Mouse (Mus musculus): Measurements from ENCODE around the gene Tnip1.

Tnip1 gene

DNA sequence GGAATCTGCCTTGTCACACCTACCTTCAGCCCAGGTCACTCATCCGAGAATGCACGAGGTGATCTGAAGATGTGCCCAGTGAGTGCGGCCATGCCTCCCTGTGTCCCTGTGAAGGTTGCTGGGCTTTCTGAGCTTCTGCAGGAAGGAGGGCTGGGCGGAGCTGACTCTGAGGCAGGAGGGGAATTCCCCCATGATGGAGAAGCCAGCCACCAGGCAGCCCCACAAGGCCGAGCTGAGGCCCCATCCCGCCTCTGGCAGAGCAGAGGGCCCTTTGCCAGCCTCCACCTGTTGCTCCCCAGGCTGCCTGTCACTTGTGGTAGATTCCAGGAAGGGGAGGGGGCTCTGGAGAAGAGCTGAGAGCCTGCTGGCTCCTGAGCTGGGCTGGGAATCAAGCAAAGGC is at the start of gene Tnip1:
Gene Tnip1 (minus strand): TSS at position 108 of the 400 bp plus-strand sequence.
- DNase-seq (ENCODE audit: low spot score): no peak

DNA sequence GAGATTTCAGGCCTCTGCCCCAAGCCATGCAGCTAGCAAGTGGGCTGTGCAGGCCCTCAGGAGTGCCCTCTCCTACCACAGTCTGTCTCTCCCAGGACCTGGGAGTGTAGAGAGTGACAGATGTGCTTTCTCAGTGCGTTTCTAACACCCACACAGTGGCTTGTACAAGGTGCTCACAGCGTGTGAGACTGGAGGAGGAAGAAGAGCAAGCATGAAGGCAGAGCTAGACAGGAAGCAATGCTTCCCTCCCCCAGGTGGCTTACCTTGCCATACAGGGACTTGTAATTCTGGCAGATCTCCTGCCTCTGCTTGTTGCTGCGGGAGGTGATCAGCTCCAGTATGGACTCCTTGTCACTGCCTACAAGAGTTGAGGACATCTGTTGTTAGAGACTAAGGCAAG is 48.7 kb upstream of the Tnip1 start:
- DNase-seq (ENCODE audit: low spot score): no peak

DNA sequence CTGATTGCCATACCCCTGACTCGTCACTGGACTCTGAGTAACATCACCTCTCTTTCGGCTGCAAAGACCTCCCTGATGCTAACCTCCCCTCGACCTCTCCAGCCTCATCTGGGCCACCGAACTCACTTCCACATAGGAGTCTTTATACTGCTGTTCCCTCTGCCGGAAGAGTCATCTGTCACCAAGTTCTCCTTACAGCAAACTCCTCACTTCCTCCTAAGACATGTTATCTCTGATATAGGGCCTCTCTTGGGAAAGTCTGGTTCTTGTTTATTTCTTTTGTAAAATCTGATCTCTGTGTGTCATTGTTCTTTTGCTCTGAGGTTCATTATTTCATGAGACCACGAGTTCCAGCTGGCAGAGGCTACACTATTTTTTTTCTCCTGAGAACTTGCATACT is 45.5 kb upstream of the Tnip1 start:
- no peak for DNase-seq (ENCODE audit: low spot score)

DNA sequence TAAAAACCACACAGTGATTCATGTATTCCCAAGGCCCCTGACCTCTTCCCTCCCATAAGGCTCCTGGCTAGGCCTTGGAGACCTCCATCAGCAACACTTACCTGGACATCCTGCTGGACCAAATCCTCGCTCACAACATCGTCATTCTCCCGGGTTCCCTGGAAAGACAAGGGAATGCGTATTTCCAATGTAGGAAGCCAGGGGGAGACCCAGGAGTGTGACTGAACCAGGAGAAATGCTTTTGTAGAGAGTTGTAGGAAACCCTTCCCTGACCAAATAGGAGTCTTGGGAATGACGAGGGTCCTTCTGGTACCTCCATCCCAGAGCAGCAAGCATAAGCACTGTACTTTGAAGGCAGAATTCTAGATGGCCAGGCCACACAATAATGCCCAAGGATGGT is 43.0 kb upstream of the Tnip1 start:
- DNase-seq (ENCODE audit: low spot score): no peak

DNA sequence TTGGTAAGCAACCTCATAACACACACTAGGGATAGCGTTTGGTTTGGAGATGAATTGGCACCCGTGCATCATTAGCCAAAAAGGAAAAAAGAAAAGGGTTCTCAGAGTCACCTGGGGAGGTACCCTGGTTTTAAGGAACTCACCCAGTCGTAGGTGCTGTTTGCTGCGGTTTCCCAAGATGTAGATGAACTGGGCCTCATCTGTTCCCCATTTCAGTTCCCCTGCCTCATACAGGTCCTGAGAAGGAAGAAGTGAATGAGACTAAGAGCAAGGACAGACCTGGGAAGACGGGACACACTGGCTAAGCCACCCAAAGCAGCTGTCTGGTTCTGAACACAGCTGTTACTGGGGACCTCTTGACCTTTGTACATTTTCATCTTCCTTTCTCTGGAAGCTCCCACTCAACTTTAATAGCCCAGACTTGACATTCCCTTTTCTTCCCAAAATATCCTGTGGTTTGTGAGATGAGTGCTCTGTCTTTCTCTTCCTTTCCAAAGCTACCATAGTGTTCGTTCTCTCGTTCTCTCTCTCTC is 42.3 kb upstream of the Tnip1 start:
- DNase-seq (ENCODE audit: low spot score): no peak

DNA sequence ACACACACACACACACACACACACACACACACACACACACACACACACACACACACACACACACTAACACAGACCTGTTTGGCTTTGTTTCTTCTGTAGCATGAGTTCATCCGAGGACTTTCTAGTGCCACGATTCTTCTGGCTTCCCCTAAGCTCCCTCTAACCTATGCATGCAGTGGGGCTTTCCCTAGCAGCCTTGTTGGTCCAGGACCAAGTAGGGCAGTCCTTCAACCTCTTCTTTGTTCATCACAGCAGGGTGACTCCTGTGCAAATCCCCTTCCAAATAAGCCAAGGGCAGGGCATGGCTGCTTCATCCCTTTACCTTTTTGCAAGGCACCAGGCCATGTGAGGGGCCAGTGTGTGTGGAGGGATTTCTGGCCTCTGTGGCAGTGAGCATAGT is 36.0 kb upstream of the Tnip1 start:
- no peak for DNase-seq (ENCODE audit: low spot score)

DNA sequence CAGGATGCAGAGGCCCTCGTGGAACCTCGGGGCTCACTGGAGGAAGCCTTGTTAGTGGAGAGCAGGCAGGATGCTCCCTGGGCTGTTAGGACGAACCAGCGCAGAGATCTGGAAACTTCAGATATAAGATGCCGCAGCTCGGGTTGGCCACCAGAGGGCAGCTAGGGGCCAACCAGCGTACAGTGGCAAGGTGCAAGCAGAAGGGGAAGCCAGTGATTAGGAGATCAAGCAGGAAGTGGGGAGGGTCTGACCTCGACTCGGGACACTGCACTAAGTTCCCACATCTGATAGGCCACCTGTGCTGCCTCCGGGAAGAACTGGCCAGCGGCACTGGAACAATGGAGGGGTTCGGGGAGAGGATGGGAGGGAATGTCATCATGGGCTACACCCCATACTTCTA is 35.6 kb upstream of the Tnip1 start:
- peak; percentile 51 for DNase-seq (ENCODE audit: low spot score)

DNA sequence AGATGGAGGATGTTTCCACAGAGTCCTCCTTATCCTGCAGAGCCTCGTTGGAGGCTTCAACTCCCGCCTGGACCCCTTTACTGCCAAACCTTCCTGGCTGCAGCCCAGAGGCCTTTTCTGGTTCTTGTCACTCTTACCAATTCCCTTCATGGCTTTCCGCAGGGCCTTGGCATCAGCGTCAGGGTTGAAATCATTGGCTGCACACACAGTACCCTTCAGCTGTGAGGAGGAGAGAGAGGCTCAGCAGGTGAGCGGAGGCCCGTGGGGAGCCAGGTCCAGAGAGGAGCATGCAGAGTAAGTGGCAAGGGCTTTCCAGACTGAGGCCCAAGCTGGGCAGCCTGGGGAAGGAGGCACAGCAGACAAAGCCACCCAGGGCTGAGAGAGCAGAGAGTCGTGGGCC is 33.5 kb upstream of the Tnip1 start:
- no peak for DNase-seq (ENCODE audit: low spot score)

DNA sequence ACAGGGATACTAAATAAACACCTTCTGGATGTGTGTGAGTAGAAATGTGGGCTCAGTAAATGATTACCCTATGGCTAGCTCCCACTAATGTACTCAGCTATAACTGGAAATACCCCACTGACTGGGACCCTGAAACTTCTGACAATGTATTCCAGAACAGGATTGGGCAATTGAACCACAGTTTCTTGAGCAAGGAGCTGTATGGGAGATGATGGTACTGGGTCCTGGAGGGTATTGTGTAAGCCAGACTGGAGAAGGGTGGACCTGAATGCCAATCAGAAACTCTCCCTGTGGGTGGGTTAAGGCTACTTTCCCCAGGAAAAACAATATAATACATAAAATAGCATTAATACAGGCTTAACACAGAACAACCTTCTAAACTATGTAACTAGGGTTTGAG is 27.2 kb upstream of the Tnip1 start:
- DNase-seq (ENCODE audit: low spot score): no peak

DNA sequence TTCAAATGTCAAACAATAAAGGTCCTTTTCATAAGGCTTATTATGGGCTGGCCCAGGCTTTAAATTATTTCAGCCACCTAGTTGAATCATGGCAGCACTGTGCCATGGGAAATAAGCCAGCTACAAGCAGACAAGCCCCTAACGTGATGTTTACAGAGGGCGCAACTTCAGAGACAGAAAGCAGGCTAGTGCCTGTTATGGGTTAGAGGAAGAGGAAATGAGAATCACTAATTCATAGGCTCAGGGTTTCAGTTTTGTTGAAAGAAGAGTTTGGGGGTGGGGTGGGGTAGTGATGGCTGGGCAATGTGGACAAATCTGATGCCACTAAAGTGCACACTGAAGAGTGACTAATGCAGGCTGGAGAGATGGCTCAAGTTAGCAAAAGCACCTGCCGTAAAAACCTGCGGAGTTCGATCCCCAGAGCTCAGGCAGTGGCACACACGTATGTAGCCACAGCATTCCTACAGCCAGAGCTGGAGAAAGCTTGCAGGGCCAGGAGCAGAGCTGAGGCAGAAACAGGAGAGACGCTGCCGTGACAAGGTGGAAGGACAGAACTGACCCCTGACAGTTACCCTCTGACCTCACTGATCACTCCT is 26.1 kb upstream of the Tnip1 start:
- DNase-seq (ENCODE audit: low spot score): no peak

DNA sequence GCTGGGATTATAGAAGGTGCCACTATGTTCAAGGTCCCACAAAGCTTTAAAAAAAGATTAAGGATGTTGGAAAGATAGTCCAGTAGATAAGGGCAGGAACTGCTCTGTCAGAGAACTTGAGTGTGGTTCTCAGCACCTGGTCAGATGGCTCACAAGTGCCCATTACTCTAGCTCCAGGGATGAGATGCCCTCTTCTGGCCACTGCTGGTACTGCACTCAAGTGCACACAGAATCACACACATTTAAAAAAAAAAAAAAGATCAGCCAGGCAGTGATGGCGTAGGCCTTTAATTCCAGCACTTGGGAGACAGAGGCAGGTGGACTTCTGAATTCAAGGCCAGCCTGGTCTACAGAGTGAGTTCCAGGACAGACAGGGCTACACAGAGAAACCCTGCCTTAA is 25.3 kb upstream of the Tnip1 start:
- peak; percentile 36 for DNase-seq (ENCODE audit: low spot score)

DNA sequence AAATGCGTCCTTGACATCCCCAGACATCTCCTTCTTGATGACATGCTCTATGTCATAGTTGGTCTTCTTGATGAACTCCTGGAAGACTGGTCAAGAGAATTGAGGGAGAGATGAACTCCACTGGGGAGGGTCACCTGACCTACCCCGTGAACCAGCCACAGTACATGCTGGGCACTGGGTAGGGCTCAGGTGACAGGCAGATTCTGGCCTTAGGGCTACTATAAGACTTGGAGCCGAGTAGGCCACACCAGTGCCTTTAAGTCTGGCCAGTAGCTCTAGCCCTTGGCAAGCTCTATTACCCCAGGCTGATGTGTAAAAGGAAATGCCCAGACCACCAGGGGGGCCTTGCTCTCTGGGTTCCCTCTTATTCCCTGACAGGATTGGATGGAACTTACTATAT is 22.4 kb upstream of the Tnip1 start:
- no peak for DNase-seq (ENCODE audit: low spot score)

DNA sequence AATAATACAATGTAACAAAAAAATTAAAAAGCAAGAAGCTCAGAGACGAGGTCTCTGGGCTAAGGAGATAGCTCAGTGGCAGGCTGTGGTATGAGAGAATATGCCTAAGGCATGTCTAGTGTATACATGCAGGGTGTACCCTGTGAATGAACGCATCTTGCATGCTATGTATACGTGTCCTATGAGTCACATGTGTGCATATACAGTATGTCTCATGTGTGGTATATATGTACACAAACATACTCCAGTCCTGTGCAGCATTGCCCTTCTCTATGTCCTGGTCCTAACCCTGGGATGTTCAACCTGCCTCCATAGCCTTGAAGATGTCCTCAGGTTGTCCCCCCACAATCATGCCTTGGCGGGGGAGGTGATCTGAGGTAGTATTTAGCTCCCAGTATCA is 21.9 kb upstream of the Tnip1 start:
- no peak for DNase-seq (ENCODE audit: low spot score)

DNA sequence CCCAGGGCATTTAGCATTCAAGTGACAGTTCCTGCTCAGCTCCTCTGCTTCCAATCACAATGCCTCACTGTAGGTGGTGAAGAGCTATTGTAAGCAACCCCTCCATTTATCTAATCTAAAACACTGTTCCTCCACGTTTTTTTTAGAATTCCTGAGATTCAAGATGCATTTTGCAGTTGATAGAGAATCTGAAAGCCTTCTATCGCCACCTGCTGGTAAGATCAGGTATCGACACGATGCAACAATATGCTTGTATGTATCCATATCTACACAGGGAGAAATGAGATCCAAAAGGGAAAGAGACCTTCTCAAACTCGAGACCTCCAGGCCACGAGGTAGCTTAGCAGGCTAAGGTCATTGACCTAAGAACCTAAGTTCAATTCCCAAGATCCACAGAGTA is 21.4 kb upstream of the Tnip1 start:
- DNase-seq (ENCODE audit: low spot score): peak; percentile 84

DNA sequence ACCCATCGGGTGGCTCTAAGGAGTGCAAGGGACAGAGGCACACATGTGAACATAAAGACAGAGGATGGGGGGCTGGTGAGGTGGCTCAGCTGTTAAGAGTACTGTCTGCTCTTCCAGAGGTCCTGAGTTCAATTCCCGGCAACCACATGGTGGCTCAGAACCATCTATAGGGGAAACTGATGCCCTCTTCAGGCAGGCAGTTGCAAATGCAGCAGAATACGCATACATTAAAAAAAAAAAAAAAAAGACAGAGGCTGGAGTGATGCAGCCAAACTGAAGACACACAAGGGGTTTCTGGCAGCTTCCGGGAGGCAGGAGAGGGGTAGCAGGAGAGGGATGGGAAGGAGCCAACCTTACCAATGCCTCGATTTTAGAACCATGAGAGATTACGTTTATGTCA is 19.8 kb upstream of the Tnip1 start:
- no peak for DNase-seq (ENCODE audit: low spot score)

DNA sequence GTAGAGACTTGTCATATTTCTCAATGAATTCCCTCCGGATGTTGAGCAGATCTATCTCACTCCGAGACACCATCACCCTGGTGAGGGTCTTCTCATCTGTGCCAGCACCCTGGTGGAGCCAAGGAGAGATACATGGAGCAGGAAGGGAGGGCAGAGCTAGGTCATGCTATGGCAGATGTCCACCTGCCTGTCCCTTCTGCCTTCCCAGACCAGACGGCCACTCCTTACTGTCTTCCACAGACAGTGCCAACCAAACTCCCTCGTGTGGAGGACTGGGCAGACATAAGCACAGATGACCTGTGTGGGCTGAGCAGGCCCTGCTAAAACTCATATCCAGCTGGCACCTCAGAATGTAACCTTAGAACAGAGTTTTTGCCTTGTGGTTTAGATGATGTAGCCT is 18.9 kb upstream of the Tnip1 start:
- DNase-seq (ENCODE audit: low spot score): no peak

DNA sequence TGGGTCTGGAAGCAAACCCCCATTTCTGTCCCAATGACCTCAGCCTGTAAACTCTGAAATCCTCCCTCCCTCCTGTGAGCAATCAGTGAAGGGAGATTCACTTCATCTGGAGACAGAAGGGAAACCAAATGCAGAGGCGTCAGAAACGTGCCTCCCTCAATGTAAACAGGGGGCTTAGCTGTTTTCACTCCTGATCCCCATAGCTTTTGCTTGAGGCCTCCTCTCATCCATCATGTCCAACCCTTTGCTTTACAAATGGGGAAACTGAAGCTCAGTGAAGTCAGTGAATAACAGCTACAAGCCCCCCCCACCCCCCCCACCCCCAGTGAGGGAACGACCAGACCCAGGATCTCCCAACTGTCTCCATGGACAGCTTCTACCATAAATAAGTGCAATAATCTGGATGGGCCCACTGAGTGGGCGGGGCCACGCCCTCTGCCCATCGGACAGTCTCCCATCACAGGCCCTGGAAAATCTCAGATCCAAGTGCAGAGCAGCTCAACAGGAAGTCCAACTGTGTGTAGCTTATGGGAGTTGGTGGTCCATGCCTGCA is 14.7 kb upstream of the Tnip1 start:
- no peak for DNase-seq (ENCODE audit: low spot score)

DNA sequence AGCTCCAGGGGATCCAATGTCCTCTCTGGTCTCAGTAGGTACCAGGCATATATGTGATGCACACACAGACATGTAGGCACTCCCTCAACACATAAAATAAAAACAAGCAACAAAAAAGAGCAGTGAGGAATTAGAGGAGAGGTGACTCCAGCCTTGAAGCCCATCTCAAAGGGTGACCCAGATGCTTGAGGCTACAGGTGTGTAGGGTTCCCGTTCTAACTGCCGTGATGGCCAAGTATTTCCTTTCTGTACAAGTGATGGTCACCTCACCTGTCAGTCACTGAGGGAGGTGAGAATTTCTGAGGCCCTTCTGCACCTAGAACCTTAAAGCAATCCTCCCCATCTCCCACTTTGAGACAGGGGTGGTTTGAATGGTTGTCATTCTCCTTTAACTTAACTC is 13.6 kb upstream of the Tnip1 start:
- no peak for DNase-seq (ENCODE audit: low spot score)

DNA sequence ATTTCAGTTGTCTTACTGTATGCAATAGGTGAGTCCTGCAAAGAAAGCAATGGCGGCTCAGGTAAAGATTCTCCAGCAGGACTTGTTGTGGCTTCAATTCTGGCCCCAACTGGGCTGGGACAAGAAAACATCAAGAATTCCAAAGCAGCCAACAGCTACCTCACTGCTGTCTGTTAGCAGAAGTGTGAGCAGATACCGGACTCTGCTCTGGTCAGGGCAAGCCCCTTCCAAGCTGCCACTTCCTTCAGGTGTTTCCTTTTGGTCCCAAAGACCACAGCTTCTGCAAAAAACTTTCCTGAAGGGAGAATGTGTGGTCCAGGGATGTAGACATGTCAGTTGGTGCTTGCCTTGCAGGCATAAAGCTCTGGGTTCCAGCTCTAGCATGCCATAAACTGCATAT is 13.0 kb upstream of the Tnip1 start:
- no peak for DNase-seq (ENCODE audit: low spot score)

DNA sequence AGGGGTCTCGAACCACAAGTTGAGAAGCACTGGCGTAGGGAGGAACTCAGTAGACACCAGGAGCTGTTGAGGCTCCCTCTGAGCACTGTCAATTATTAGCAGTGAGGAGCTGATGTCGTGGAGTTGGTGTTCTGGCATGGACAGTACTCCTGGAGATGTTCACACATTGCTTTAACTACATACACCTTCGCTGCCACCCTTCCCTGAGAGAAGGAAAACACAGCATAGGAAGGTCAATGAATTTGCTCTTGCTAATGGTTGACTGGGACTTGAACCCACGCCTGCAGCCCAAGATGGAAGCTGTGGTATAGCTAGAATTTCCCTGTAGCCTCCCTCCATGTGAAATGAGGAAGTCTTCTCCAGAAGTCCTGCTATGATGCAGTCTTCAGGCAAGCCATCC is 12.6 kb upstream of the Tnip1 start:
- DNase-seq (ENCODE audit: low spot score): no peak

DNA sequence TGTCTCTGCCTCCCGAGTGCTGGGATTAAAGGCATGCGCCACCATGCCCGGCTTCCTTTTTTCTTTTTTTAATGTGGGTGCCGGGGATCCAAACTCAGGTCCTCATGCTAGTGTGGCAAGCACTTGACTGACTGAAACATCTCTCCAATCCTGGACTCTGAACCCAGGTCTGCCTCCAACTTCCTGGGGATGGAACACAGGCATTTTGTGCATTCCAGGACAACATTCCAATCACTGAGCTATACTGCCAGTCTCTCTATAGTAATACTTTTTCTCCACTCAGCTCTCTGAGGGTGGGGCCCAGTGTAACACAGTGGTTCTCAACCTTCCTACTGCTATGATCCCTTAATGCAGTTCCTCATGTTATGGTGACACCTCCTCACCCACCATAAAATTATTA is 11.9 kb upstream of the Tnip1 start:
- no peak for DNase-seq (ENCODE audit: low spot score)

DNA sequence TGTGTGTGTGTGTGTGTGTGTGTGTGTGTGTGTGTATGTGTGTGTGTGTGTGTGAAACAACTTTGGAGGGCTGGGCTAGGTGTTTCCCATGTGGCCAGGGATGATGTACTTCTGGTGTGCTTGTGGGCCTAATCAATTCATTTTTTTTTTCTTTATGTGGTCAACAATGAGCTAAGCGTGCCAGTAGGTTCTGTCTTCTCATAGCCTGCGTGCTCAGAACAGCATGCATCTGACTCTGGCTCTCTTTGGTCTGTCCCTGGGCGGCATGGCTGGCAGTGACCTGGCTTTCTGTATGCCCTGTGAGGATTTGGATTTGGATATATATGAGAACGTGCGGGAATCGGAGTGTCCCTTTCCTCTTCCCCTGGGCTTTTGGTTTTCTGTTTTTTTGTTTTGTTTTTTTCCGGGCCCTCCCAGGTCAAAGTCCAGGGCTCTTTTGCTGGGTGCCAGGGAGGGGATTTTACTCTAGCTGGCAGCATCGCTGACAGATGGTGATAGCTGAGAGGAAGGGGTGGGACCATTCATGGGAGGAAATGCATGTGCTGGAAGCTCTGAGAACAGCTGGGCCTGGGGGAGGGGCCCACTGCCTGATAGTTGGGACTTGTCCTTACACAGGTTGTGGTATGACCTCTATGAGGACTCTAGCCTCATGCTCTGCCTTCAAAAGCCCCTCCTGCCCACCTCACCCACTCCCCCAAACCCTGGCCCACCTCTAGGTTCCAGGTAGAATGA is 10.9 kb upstream of the Tnip1 start:
- DNase-seq (ENCODE audit: low spot score): peak; percentile 23

DNA sequence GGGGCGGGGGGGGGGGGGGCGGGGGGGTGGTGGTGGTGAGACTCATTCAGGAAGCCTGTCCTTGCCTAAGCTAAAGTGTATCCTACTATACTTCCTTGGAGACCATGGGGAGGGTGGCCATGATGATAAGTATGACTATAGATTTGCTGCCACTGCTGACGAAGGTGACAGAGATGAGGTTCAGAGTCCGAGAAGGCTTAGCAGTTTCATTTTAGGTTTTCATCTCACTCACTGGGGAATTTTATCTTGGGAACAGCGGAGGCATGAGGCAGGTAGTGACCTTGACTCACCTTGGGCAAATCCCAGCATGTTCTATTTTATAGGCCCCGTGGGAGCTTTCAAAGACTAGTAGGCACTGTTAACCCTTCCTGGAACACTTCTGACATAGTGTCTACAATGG is 10.1 kb upstream of the Tnip1 start:
- DNase-seq (ENCODE audit: low spot score): no peak

All from urinary bladder, postnatal 14 days (tissue).